Mouse (Mus musculus) splenic B cell, adult 2 months (primary cell): ENCODE measurements at regions not wholly inside any gene's neighbourhood (a gene's known extent, or its start where the extent isn't known, plus 50 kb on each side); places are given as distances from the start of the nearest gene placed in this dataset.

Source experiments
- DNase-seq: peaks from one replicate; pipeline ENCODE4 v3.0.0-alpha.2; 2011; ENCODE audit warnings: low read depth, low spot score
- H3K27me3 ChIP-seq: 2 replicates; pipeline ENCODE4 v1.6.1; 2012; ENCODE audit warnings: mild to moderate bottlenecking, low read length, moderate library complexity, mixed read lengths; ENCODE audit not compliant: control insufficient read depth, poor library complexity, insufficient read depth, severe bottlenecking
- H3K36me3 ChIP-seq: 2 replicates; pipeline ENCODE4 v1.6.1; 2012; ENCODE audit warnings: mild to moderate bottlenecking, low read length, moderate library complexity, mixed read lengths; ENCODE audit not compliant: control insufficient read depth, poor library complexity, insufficient read depth, severe bottlenecking

DNA sequence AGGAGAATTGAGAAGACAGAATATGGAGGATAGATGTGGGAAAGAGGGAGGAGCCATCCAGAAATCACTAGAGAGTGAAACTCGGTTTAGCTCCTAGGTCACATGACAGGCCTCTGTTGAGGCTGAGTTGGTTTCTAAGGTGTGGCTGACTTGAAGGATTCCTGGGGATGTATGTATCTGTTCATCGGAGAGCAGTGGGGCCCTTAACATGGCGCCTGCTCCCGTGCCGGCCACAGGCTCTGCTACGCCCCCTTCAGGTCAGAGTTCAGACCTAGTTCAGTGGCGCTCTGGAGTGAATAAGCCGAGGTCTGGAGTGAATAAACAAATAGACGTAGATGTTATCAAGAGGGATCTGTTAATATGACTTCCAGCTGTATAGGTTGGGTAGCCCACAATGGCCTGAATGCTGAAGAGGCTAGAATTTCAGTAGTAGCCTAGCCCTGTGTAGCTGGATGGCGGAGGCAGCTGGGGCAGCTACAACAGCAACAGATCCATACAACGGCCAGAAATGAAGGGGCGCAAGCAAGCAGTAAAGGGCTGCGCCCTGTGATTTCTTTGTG, 239.4 kb downstream of the Gm10260 start:
- Histone ChIP-seq H3K36me3 (no peaks in the 10 kb centered on the region), H3K27me3 (no peaks in the 10 kb centered on the region)
- no peak for DNase-seq

DNA sequence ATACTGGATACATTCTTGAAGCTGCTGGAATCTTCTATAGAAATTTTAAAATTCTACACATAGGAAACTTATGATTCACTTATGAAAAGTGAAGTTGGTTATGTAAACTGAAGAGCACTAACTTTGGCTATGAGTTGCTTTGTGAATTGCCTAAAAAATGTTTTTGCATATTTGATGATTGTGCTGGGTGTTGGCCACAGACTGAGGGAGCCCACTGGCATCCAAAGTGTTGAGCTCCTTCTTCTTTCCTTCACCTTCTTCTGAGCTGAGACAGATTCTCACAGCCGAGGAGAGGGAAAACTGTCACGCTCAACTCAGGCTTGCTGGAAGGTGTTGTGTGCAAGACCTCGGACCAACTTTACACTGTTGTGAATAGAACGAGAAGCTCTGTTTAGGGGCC, 243.7 kb downstream of the Gm10260 start:
- DNase-seq, result no peak
- Histone ChIP-seq H3K27me3 (no peaks in the 10 kb centered on the region), H3K36me3 (no peaks in the 10 kb centered on the region)

DNA sequence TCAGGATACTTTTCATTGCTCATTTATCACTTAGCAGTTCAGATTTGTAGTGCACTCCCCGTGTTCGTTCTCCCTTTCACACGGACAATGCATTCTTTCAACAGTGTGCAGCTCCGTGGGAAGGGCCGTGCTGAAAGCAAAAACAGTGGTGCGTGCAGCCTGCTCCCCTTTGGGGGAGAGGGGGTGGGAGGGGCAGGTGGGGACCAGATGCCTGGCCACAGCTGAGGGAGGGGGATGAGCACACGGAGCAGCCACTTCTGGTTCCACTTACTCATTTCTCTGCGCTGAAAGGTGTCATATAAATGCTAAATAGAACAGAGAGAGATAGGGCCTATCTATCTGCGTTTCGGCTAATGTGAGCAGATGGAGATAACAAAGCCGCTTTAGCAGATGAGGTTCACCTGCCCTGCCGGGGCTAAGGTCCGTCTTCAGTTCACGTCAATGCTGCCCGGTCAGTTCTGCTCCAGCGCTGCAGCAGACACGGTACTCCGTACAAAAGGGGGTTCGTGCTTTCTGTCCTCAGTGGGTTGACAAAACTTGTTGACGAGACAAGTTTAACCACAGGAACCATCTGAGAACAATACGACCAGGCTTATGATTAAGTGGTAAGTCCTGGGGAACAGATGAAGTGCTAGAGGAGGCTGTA, 245.9 kb downstream of the Gm10260 start:
- H3K36me3 ChIP-seq, result no peaks in the 10 kb centered on the region
- DNase-seq, result no peak
- H3K27me3 ChIP-seq, result no peaks in the 10 kb centered on the region

DNA sequence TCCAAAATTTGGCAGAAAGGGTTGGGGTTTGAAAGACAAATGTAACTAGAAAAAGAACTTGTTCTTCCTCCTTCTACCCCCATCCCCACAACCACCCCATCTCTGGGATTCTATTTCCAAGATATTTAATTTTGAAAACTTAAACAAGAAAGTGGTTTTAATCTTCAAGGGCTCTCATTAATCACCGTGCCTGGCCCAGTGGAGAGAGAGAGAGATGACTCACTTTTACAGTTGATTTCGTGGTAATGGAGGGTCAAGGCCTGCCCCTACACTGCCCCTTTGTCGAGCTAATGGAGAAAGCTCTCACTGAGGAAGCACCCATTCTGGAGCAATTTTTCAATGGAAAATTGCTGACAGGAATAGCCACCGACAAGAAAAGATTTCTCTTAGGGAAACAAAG, 247.9 kb downstream of the Gm10260 start:
- Histone ChIP-seq H3K36me3 (no peaks in the 10 kb centered on the region), H3K27me3 (no peaks in the 10 kb centered on the region)
- no peak for DNase-seq

DNA sequence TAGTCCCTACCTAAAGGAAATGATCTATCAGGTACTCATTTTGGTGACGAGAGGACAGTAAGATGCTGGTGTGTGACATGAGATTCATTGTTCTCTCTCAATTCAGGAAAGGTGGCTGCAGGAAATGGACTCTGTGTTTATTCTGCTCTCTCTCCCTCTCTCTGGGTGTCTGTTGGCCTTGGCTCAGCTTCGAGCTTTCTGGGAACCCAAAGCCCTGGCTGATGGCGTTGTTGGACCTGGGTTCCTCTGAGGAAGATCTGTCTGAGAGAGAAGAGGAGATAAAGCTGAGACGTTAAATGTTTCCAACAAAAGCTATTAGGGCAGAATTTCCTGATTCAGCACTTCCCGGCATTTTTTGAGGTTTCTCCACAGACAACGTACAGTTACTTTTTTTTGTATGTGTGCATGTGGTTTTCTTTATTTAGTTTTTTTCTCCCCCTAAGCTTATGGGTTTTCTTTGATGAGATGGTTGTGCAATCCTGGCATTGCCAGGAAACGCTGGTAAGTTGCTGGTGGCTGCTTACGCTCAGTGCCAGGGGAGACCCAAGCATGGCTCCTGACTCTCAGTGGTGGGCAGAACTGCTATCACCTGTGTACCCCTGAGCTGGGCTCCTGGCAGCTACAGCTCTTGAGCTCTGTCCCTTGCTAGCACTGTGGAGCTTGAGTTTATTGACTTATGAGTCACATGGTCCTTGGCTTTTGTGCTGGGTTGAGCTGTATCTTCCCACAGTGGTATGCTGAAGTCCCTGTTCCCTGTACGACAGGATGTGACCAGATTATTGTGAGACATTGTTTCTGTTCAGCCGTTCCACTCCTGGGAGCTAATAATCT, 249.8 kb downstream of the Gm10260 start:
- Histone ChIP-seq H3K36me3 (no peaks in the 10 kb centered on the region), H3K27me3 (no peaks in the 10 kb centered on the region)
- no peak for DNase-seq

DNA sequence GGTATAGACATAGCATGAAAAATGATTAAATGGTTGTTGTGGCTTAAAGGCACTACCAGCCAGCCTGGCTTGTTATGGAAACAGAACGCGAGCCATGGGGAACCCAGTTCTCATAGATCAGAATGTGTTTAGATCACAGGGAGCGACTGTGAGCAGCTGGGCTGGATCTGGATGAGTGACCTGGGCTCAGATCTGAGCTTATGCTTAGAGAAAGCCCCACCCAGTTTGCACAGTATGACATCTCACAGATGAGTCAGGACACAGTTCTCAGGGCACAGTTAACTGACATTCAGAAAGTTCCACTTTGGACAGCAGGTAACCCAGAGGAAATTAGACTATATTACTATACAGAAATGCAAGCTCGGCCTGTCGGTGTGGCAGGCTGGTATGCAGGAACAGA, 255.5 kb downstream of the Gm10260 start:
- no peaks in the 10 kb centered on the region for H3K27me3 ChIP-seq
- no peak for DNase-seq
- H3K36me3 ChIP-seq, result no peaks in the 10 kb centered on the region

DNA sequence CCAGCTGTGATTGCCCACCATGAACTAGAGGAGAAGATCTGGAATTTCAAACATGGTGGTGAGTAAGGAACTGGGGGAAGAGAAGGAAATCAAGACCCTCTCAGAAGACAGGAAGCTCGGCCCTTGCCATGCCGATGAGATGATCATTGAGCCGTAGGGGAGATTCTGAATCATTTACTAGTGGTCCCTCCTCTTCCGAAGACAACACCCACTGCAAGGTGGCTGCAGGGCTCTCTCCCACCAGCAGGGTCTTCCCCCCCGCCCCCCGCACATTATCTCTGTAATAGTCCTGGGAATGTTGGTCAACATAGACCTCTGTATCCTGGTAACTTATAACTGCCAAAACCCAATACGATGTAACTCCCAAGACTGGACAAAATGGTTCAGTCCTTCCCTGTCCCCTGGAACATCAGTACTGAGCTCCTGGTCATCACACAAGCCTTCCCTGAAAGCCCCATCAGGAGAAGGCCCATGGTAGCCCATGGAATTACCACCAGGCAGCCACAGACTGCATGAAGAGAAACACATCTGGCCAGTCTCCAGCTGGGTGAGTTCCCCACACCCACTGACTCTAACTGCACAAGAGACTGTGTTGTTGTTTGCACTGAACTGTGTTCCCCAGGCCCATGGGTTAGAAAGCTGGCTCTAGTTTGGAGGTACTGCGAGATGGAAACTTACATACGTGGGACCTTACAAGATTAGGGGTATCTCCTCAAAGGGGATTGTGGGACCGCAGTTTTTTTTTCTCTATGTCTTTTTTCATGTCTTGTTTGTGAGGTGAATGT, 256.3 kb downstream of the Gm10260 start:
- no peak for DNase-seq
- Histone ChIP-seq H3K36me3 (no peaks in the 10 kb centered on the region), H3K27me3 (no peaks in the 10 kb centered on the region)

DNA sequence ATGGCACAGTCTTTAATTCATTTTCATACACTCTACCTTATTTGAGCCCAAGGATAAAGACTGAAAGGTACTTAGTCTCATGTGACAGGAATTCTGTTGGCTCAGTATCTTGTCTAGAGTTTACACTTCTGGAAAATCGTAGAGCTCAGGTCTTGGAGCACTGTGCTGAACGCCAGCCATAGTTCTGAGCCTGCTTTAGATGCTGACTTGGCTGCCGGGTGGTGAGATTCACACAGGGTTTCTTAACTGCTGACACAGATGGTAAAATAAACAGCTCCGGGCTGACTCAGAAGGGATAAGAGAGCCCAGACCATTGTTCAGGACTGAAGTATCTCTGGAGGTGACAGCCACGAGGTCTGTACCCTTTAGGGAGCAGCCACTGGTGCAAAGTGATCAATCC, 257.0 kb downstream of the Gm10260 start:
- Histone ChIP-seq H3K36me3 (no peaks in the 10 kb centered on the region), H3K27me3 (no peaks in the 10 kb centered on the region)
- DNase-seq, result no peak

DNA sequence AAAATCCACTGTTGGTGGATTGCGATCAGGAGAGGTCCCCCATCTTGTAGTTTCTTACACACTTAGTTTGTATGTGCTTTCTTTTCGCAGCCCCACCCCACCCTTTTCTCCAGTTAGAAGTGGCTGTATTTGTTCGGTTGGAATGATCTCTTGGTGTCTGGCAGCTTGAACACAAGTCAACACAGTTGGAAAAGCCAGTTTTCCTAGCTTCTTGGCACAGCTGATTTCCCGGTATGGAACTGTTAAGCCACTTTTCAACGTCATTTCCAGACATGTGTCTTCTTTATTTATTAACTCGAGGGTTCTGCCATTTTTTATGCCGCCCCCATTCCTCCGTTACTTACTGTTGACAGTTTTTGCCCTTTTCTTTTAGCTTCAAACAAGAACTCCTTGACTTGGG, 259.2 kb downstream of the Enc1 start:
- no peaks in the 10 kb centered on the region for H3K36me3 ChIP-seq
- no peak for DNase-seq
- no peaks in the 10 kb centered on the region for H3K27me3 ChIP-seq

DNA sequence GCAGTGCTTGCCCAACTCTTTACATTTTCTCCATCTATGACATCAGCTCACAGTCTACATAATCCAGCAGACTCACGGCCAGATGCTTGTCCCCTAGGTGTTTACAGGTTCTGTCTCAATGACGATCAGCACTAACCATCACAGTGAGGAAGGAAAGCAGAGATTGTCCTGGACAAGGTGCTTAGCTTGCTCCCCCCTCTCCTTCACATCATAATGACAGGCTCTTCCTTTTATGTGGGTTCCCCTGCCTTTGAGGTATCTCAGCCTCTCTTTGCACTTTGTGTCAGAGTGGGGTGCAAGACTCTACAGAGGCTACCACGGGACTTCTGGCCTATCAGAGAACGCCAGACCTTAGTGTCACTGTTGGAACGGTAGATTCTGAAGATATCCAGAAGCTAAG, 258.1 kb downstream of the Enc1 start:
- no peak for DNase-seq
- H3K27me3 ChIP-seq, result no peaks in the 10 kb centered on the region
- H3K36me3 ChIP-seq, result no peaks in the 10 kb centered on the region

DNA sequence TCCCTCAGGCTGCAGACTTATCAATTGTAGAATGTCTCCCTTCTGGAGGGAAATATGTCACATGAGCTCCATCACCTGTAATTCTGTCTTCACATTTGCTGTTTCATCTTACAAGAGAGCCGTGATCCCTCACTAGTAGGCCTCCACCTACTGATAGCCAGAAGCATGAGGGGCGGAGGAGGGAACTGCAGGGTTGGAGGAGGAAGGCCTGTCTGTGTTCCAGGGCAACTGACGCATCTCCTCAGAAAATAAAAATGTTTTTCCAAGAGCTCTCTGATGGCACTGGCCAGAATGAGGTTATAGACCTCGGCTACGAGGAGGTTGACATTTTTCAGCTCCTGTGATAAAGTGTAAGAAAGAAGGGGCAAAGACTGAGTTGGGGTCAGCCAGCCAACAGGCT, 257.0 kb downstream of the Enc1 start:
- no peak for DNase-seq
- Histone ChIP-seq H3K36me3 (no peaks in the 10 kb centered on the region), H3K27me3 (no peaks in the 10 kb centered on the region)

DNA sequence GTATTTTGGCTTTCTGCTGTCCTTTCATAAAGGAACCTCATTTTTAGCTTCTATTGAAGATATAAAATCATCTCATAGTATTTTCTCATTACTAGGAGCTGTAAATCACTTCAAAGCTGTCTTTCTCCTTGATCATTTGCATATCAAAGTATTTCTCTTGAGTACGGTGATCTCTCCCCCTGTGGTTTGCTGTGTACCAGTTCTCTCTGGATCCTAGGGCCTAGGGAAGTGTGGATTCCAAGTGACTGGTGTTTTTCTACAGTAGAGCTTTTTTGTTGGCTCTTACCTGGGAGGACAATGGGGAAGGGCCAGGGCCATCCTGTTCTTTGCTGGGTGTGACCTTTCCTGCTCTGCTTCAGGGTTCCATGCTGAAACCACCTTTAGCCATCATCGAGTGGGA, 253.9 kb downstream of the Enc1 start:
- H3K27me3 ChIP-seq, result no peaks in the 10 kb centered on the region
- no peaks in the 10 kb centered on the region for H3K36me3 ChIP-seq
- DNase-seq, result no peak

DNA sequence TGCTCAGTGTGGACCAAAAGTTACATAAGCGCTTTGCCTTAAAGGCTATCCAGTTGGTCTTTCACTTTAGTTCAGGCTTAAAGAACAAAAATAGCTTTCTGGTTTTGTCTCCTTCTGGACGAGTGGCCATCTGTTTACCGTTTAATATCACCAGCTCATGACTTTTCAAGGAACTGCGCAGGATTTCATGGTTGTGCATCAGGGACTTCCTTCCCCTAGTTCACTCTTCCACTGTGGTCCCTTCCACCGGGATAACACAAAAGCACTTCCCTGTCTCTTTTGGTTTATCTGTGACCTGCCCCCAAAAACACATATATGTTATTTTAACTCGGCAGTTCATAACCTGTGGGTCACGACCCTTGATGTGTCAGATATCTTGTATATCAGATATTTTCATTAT, 252.9 kb downstream of the Enc1 start:
- DNase-seq, result no peak
- no peaks in the 10 kb centered on the region for H3K27me3 ChIP-seq
- H3K36me3 ChIP-seq, result no peaks in the 10 kb centered on the region

DNA sequence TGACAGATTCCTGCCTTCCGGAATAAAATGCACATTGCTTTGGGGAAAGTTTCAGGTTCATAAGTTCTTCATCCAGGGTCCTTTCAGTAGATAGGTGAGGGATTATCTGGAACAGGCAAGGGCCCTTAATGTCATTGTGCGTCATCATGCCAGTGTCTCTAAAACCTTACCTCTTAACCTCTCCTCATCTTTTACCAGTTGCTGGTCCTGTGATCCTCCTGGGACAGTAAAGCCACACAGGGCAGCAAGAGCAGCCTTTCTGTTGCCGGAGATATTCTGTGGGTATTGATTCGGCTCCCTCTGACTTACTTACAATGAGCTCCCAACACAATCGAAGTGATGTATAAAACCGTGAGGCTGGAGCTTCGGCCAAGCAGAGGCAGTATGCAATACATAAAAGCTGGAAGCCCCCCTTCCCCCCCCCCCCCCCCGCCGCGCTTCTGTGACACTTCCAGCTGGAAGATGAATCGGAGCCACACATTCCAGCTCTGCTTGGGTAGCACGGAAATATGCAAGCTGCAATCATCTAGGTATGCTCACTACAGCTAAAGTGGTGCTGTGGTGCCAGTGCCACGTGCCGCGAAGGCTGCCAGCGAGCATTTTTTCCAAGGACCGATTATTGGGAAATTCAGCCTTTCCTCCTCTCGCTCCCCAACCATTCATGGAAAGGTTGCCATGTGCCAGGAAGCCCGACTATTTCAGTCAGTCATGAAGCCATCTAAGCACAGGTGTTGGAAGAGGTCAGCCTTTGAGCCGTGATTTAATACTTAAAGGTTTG, 252.2 kb downstream of the Enc1 start:
- no peak for DNase-seq

More for the DNA sequence above, 252.2 kb downstream of the Enc1 start:
- no peaks in the 10 kb centered on the region for H3K36me3 ChIP-seq
- no peaks in the 10 kb centered on the region for H3K27me3 ChIP-seq
